Mouse (Mus musculus) forebrain, embryonic 14.5 days (tissue): Measurements from ENCODE around the gene Bcl2l14. TPM values are rescaled to one million over a fixed set of nuclear protein-coding genes. Genes with fewer than 3 reads are reported as not detected.
A peak's percentile ranks its signal among the peaks of the same experiment; 100 is the strongest.

Experiments used
- ATAC-seq: fragments of 200-750 bp; cut with Nextera tagmentation; 2 replicates; pipeline ENCODE4 v1.8.0; 2017; ENCODE audit warnings: mild to moderate bottlenecking, moderate library complexity
- DNase-seq: peaks from one replicate; pipeline ENCODE4 v3.0.0-alpha.2; 2015; ENCODE audit warnings: low spot score
- H3K27ac ChIP-seq: fragments of 300-500 bp; sonication (generic); 2 replicates; pipeline ENCODE4 v1.5.1; 2014; ENCODE audit warnings: low read depth, mild to moderate bottlenecking, control low read depth, low read length, moderate library complexity
- H3K27me3 ChIP-seq: fragments of 300-500 bp; sonication (generic); replicated peaks from 2 replicates; pipeline ENCODE4 v1.6.1; 2014; ENCODE audit warnings: low read length, control low read depth, mixed read lengths; ENCODE audit not compliant: control insufficient read depth, insufficient read depth
- H3K36me3 ChIP-seq: fragments of 300-500 bp; sonication (generic); 2 replicates; pipeline ENCODE4 v1.6.1; 2014; ENCODE audit warnings: low read length, control low read depth; ENCODE audit not compliant: control insufficient read depth, insufficient read depth
- H3K4me1 ChIP-seq: fragments of 300-500 bp; sonication (generic); 2 replicates; pipeline ENCODE4 v1.6.1; 2014; ENCODE audit warnings: antibody characterized with exemption, low read length, control low read depth; ENCODE audit not compliant: control insufficient read depth, insufficient read depth
- H3K4me2 ChIP-seq: fragments of 300-500 bp; sonication (generic); 2 replicates; pipeline ENCODE4 v1.6.1; 2014; ENCODE audit warnings: mild to moderate bottlenecking, control low read depth, low read length
- H3K4me3 ChIP-seq: fragments of 300-500 bp; sonication (generic); 2 replicates; pipeline ENCODE4 v1.5.1; 2014; ENCODE audit warnings: low read depth, low read length, control low read depth
- H3K9ac ChIP-seq: fragments of 300-500 bp; sonication (generic); 2 replicates; pipeline ENCODE4 v1.6.1; 2014; ENCODE audit warnings: mild to moderate bottlenecking, low read length, control low read depth, moderate library complexity
- H3K9me3 ChIP-seq: fragments of 300-500 bp; sonication (generic); replicated peaks from 2 replicates; pipeline ENCODE4 v1.6.1; 2016; ENCODE audit warnings: low read length, control low read depth, mixed read lengths; ENCODE audit not compliant: control insufficient read depth
- WGBS: fragments of 180-500 bp; shearing (Covaris S2); extraction: QIAGEN DNeasy Blood & Tissue Kit; methylation state at CpG from one replicate; pipeline ENCODE4 v1.1.7; 2014; 5-methylcytosine and 5-hydroxymethylcytosine counted together
- polyA plus RNA-seq: library from polyadenylated mRNA; unstranded; fragments of >200 nt; fragmentation: Nextera tagmentation; extraction: Ambion mirVana; gene quantifications from 2 replicates; pipeline ENCODE4 v1.2.1, GENCODE M21; 2014

The Bcl2l14 gene
- polyA plus RNA-seq, 1 experiment from 2014 or later, result not detected

DNA sequence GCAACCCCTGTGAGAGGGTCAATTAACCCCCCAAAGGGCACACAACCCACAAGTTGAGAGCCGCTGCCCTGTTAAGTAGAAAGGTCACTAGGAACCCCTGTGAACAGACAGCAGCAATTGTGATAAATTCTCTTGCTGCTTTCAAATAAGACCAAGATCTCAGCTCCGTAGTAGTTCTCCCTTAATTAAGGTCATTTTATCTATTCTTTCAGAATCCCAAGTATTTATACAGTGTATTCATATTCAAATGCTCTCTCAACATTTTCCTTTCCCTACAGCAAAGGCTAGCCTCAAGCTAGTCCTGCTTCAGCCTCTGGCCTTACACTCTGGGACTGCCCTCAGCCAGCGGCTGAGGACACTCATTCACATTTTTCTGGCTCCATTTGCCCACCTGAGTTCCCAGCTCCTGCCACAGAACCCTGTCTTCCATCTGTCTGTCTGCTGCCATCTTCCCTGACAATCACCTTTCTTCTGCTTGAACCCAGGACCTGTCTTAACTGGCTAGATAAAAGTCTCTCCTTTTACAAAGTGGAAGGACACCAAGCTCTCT is 20.5 kb downstream of the Bcl2l14 start:
- H3K4me2 ChIP-seq, result no peak overlapping the region
- H3K9ac ChIP-seq, result no peak overlapping the region
- H3K27me3 ChIP-seq, result no peaks in the 10 kb centered on the region
- DNase-seq (no peak), ATAC-seq (no peak)
- WGBS, result 45% methylated on average over 3 of the region's 3 CpGs
- no peaks in the 10 kb centered on the region for H3K36me3 ChIP-seq
- H3K9me3 ChIP-seq, result no peaks in the 10 kb centered on the region
- no peak overlapping the region for H3K27ac ChIP-seq
- H3K4me1 ChIP-seq, result no peaks in the 10 kb centered on the region
- H3K4me3 ChIP-seq, result no peak overlapping the region

- Histone ChIP-seq H3K9me3 (no peaks in the 10 kb centered on the region), H3K4me2 (no peak overlapping the region), H3K27ac (no peak overlapping the region), H3K9ac (no peak overlapping the region), H3K27me3 (no peaks in the 10 kb centered on the region), H3K4me3 (no peak overlapping the region), H3K4me1 (no peaks in the 10 kb centered on the region), H3K36me3 (no peaks in the 10 kb centered on the region)
- WGBS, result 71% methylated on average over 3 of the region's 3 CpGs
- ATAC-seq (no peak), DNase-seq (no peak)
These were observed 21.8 kb downstream of the Bcl2l14 start for GRCm38 (mm10) chr6:134417886-134418285.

DNA sequence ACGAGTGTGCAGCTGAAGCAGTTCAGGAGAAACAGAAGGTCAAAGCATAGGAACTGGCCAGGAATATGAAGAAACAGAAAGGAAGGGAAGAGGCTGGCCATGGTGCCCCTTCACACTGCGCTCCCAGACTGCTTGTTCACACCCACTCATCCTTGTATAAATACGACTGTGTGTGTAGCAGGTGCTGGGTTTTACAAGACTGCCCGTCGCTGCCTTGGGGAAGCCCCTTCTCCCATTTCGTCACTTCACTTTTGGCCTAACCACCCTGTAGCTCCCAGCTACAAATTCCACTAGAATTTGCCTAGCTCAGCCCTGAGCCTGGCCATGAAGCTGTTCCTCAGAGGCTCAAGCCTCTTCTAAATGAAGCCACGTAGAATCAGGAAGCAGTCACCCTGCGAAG is 24.3 kb downstream of the Bcl2l14 start:
- Histone ChIP-seq H3K4me3 (no peak overlapping the region), H3K36me3 (no peaks in the 10 kb centered on the region), H3K27ac (no peak overlapping the region), H3K27me3 (no peaks in the 10 kb centered on the region), H3K9ac (no peak overlapping the region), H3K9me3 (no peaks in the 10 kb centered on the region), H3K4me1 (no peaks in the 10 kb centered on the region), H3K4me2 (no peak overlapping the region)
- WGBS, result 86% methylated on average over 8 of the region's 8 CpGs
- DNase-seq, result no peak
- ATAC-seq, result no peak

GRCm38 (mm10) chr6:134421921-134422320 is 25.8 kb downstream of the Bcl2l14 start:
- H3K27ac ChIP-seq, result no peak overlapping the region
- no peaks in the 10 kb centered on the region for H3K27me3 ChIP-seq
- no peaks in the 10 kb centered on the region for H3K36me3 ChIP-seq
- H3K4me2 ChIP-seq, result no peak overlapping the region
- DNase-seq (no peak), ATAC-seq (no peak)
- H3K9me3 ChIP-seq, result no peaks in the 10 kb centered on the region
- H3K9ac ChIP-seq, result no peak overlapping the region
- WGBS, result 75% methylated on average over 6 of the region's 6 CpGs
- no peaks in the 10 kb centered on the region for H3K4me1 ChIP-seq
- no peak overlapping the region for H3K4me3 ChIP-seq

GRCm38 (mm10) chr6:134425216-134425717 is 29.1 kb downstream of the Bcl2l14 start:
- ATAC-seq (peak; percentile 92), DNase-seq (peak; percentile 89)
- H3K4me1 ChIP-seq, result no peaks in the 10 kb centered on the region
- no peak overlapping the region for H3K9ac ChIP-seq
- H3K27ac ChIP-seq, result no peak overlapping the region
- no peak overlapping the region for H3K4me3 ChIP-seq
- no peaks in the 10 kb centered on the region for H3K36me3 ChIP-seq
- no peaks in the 10 kb centered on the region for H3K9me3 ChIP-seq
- H3K4me2 ChIP-seq, result no peak overlapping the region
- WGBS, result 39% methylated on average over 11 of the region's 11 CpGs
- no peaks in the 10 kb centered on the region for H3K27me3 ChIP-seq

- ATAC-seq (no peak), DNase-seq (peak; percentile 27)
- no peaks in the 10 kb centered on the region for H3K4me1 ChIP-seq
- no peak overlapping the region for H3K27ac ChIP-seq
- no peaks in the 10 kb centered on the region for H3K36me3 ChIP-seq
- no peak overlapping the region for H3K9ac ChIP-seq
- 89% methylated on average over 3 of the region's 3 CpGs for WGBS
- no peaks in the 10 kb centered on the region for H3K27me3 ChIP-seq
- H3K4me3 ChIP-seq, result no peak overlapping the region
- no peaks in the 10 kb centered on the region for H3K9me3 ChIP-seq
- no peak overlapping the region for H3K4me2 ChIP-seq
These were observed 31.0 kb downstream of the Bcl2l14 start for GRCm38 (mm10) chr6:134427165-134427564.

DNA sequence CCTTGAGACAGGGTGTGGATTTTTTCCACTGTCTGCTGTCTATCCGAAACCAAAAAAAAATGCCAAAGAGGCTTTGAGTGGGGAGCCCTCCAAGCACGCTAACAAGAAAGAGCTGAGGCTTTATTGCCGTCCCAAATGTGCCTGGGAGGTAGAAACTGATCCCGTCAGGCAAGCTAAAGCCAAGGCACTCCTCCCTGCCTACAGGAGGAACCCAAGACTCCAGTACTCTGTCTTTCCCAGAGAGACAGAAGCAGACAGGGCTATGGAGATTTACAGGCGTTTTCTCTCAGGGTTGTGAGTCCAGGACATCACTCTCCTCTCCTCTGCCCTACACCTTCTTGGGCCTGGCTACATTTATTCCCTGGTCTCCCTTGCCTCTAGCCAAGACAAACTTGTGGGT is 32.3 kb downstream of the Bcl2l14 start:
- no peaks in the 10 kb centered on the region for H3K27me3 ChIP-seq
- WGBS, result 79% methylated on average over 5 of the region's 5 CpGs
- H3K36me3 ChIP-seq, result no peaks in the 10 kb centered on the region
- no peaks in the 10 kb centered on the region for H3K4me1 ChIP-seq
- H3K27ac ChIP-seq, result no peak overlapping the region
- H3K4me2 ChIP-seq, result no peak overlapping the region
- H3K4me3 ChIP-seq, result no peak overlapping the region
- DNase-seq (no peak), ATAC-seq (no peak)
- no peaks in the 10 kb centered on the region for H3K9me3 ChIP-seq
- H3K9ac ChIP-seq, result no peak overlapping the region

GRCm38 (mm10) chr6:134430161-134430799 is 34.2 kb downstream of the Bcl2l14 start:
- H3K4me1 ChIP-seq, result no peaks in the 10 kb centered on the region
- H3K4me3 ChIP-seq, result no peak overlapping the region
- no peak overlapping the region for H3K27ac ChIP-seq
- DNase-seq (no peak), ATAC-seq (no peak)
- H3K9ac ChIP-seq, result no peak overlapping the region
- H3K9me3 ChIP-seq, result no peaks in the 10 kb centered on the region
- H3K36me3 ChIP-seq, result no peaks in the 10 kb centered on the region
- H3K27me3 ChIP-seq, result no peaks in the 10 kb centered on the region
- no peak overlapping the region for H3K4me2 ChIP-seq
- 88% methylated on average over 9 of the region's 9 CpGs for WGBS

- H3K4me1 ChIP-seq, result no peaks in the 10 kb centered on the region
- no peak overlapping the region for H3K27ac ChIP-seq
- H3K9ac ChIP-seq, result no peak overlapping the region
- no peaks in the 10 kb centered on the region for H3K9me3 ChIP-seq
- DNase-seq, result no peak
- no peak for ATAC-seq
- H3K36me3 ChIP-seq, result no peaks in the 10 kb centered on the region
- no peak overlapping the region for H3K4me3 ChIP-seq
- H3K27me3 ChIP-seq, result no peaks in the 10 kb centered on the region
- H3K4me2 ChIP-seq, result no peak overlapping the region
- 71% methylated on average over 4 of the region's 4 CpGs for WGBS
These were observed 35.5 kb downstream of the Bcl2l14 start for GRCm38 (mm10) chr6:134431583-134431982.
